Mouse (Mus musculus) layer of hippocampus, adult 8-10 months (tissue): ENCODE results near the gene Mtnr1b. TPM values are rescaled to one million over a fixed set of nuclear protein-coding genes. Genes with fewer than 3 reads are reported as not detected.

Source experiments
- DNase-seq, 2 experiments: peaks; one replicate each; pipeline ENCODE4 v3.0.0; 2022; ENCODE audit warnings: low spot score in 2 of 2
- total RNA-seq, 4 experiments: library from RNA; stranded (reverse); gene quantifications; 2 replicates each; pipeline ENCODE4 v1.2.4; 2022

Mtnr1b gene
- total RNA-seq, 4 experiments from 2014 or later = not detected

GRCm38 (mm10) chr9:15802413-15803027, 71.8 kb downstream of the Mtnr1b start:
- DNase-seq = no peak

- DNase-seq = no peak
Measured at GRCm38 (mm10) chr9:15800402-15800801, 74.0 kb downstream of the Mtnr1b start.

GRCm38 (mm10) chr9:15794408-15794807, 79.9 kb downstream of the Mtnr1b start:
- no peak for DNase-seq

DNA sequence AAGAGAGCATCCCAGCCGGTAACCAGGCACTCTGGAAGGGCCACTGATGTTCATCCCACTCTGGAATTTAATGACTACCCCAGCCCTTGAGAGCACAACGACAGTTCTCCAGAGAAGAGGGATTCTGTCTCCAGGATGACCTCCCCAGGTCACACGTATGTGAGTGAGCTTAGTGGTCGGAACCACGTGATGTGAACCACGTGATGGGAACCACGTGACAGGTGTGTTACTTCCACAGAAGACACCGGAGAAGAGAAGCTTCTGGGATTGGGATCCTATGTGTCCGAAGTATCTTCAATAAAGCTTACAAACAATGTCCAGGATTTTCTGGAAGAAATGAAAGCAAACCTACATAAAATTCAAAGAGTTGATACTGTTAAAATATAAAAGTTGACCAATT, 82.3 kb downstream of the Mtnr1b start:
- no peak for DNase-seq

DNA sequence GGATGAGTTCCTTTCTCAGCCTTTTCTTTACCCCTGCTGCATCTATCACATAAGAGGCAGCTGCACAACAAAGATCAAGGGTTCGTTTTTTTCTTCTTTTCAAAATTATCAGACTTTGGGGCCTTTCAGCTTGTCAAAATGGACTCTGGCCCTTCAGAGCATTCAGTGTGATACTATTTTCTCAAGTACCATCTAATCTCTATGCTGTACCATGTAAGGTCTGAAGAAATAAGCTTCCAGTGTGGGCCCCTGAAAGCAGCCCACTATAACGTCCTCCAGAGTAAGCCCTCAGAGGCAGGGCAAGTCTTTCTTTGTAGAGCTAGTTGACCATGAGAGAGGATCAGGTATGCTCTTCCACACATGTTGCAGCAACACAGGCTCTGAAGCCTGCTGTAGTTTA, 87.7 kb downstream of the Mtnr1b start:
- no peak for DNase-seq

DNA sequence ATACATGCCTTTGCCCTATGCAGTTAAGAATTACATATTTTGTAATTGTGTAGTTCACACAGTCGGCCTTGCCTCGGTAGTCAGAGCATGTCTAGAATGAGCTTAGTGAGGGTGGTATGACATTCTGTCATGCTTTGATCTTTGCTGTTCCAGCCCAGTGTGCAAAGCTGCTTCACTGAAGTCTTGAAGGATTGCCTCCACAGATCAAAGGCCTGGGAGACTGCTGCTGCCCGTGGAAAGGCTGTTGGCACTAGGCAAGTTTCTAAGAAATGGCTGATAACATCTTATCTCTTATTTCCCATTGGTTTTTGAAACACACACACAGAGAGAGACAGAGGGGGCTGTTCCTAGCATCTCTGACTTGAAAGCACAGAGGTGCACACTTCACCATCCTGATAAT, 88.2 kb downstream of the Mtnr1b start:
- no peak for DNase-seq

- DNase-seq = no peak
Measured at GRCm38 (mm10) chr9:15781936-15782335, 92.4 kb downstream of the Mtnr1b start.

- no peak for DNase-seq
Measured at GRCm38 (mm10) chr9:15774911-15775310, 99.4 kb downstream of the Mtnr1b start.

Other genes starting within 250 kb of the Mtnr1b start
- gene Deup1, start 246.6 kb downstream of the Mtnr1b start, total RNA-seq = 1 to 10 TPM in 1 of 4 experiments, under 1 TPM in 3; 0.58 to 1.7 (median 0.72) TPM
- 10 to 100 TPM; 40.4 to 48.4 (median 43.7) TPM for gene Slc36a4, start 164.8 kb downstream of the Mtnr1b start, total RNA-seq